Mouse (Mus musculus) midbrain, embryonic 14.5 days (tissue): ENCODE measurements around the gene Rcor3. TPM values are rescaled to one million over a fixed set of nuclear protein-coding genes. Genes with fewer than 3 reads are reported as not detected.

Source experiments
- polyA plus RNA-seq: library from polyadenylated mRNA; unstranded; fragments of >200 nt; fragmentation: Nextera tagmentation; extraction: Ambion mirVana; gene quantifications from 2 replicates; pipeline ENCODE4 v1.2.1, GENCODE M21; 2014

The Rcor3 gene
- polyA plus RNA-seq, 1 experiment from 2014 or later = 36.3 TPM

Other genes with a start within 250 kb of the Rcor3 start
- gene Slc30a1, start 231.3 kb downstream of the Rcor3 start, polyA plus RNA-seq = 2.3 and 2.9 TPM in 2 replicates
- 1.6 and 2.4 TPM in 2 replicates for gene Rd3, start 160.7 kb downstream of the Rcor3 start, polyA plus RNA-seq
- 0.90 and 2.4 TPM in 2 replicates for gene Traf5, start 45.5 kb downstream of the Rcor3 start, polyA plus RNA-seq
- 2.1 and 2.2 TPM in 2 replicates for gene Kcnh1, start 52.7 kb upstream of the Rcor3 start, polyA plus RNA-seq